Mouse (Mus musculus) heart, postnatal 25 days (tissue): ENCODE data around the gene Cbr2. TPM values are rescaled to one million over a fixed set of nuclear protein-coding genes. Genes with fewer than 3 reads are reported as not detected.
"Not testable (repeated sequence)": the region's sequence is repeated elsewhere in the genome, so short reads cannot be mapped to it uniquely, and the experiment has no call there.

Experiments
- DNase-seq: peaks from one replicate; pipeline ENCODE4 v3.0.0; 2022; ENCODE audit warnings: low spot score
- intact Hi-C: fragments of 180-260 bp; cut with DNase I; formaldehyde crosslinking; loops from one replicate; pipeline ENCODE4 v1.15.1; 2025
- total RNA-seq, 2 experiments: library from RNA; stranded (reverse); gene quantifications; 2 replicates each; pipeline ENCODE4 v1.2.3; 2021

Cbr2 gene
- total RNA-seq, 2 experiments from 2014 or later, result 16.7 to 22.1 TPM

DNA sequence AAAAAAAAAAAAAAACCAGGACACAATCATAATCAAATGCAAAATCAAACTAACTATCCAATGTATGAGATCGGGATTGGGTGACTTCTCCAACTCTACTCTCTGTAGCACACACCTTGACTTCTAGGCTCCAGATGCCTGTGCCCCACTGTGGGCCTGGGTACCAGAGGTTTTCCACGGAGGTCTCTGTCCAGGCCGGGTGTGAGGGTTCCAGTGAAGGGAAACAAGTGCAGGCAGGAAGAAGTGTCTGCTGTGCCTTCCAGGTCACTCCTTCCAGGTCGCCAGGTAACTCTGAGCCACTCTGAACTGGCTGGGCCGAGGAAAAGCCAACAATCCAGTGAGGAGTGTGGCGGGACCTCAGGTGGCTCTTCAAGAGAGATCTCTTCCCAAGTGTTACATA lies 4.5 kb upstream of the Cbr2 start:
- intact Hi-C loops, result no loop called here
- no peak for DNase-seq

DNA sequence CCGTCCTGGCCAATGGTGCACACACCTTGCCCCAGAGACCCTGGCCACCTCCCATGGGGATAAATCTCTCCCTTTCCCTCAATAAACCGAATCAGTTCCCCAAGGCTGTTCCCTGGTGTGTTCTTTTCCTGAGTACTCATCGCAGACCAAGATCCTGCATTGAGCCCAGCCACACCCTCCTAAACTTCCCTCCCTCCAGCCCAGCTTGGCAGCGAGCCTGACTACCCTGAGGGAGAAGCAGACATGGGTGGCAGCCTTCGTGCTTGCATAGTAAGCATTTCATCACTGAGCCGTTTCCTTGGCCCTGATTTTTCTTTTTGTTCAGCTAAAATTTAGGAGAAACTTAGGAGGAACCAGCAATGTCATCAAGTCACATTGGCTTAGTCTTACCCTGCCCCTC lies 1.6 kb upstream of the Cbr2 start:
- DNase-seq, result peak; percentile 46
- intact Hi-C loops, result no loop called here

DNA sequence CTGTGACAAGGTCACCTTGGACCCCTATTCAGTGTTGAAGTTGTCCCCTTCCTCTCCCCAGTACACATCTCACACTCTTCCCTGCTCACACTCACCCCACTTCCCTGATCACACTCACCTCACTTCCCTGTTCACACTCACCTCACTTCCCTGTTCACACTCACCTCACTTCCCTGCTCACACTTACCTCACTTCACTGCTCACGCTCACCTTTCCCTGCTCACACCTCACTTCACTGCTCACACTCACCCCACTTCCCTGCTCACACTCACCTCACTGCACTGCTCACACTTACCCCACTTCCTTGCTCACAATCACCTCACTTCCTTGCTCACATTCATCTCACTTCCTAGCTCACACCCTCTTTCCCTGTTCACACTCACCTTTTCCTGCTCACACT lies 519 bp downstream of the Cbr2 start:
- DNase-seq, result no peak
- intact Hi-C loops, result no loop called here

- no peak for DNase-seq
- intact Hi-C loops, result no loop called here
Observed at GRCm38 (mm10) chr11:120730331-120730870, 1.5 kb downstream of the Cbr2 start.

GRCm38 (mm10) chr11:120729432-120730050 lies 2.4 kb downstream of the Cbr2 start:
- intact Hi-C loops, result not testable (repeated sequence)
- peak; percentile 2 for DNase-seq

- DNase-seq, result no peak
- intact Hi-C loops, result no loop called here
Observed at GRCm38 (mm10) chr11:120728530-120729240, 3.2 kb downstream of the Cbr2 start.

DNA sequence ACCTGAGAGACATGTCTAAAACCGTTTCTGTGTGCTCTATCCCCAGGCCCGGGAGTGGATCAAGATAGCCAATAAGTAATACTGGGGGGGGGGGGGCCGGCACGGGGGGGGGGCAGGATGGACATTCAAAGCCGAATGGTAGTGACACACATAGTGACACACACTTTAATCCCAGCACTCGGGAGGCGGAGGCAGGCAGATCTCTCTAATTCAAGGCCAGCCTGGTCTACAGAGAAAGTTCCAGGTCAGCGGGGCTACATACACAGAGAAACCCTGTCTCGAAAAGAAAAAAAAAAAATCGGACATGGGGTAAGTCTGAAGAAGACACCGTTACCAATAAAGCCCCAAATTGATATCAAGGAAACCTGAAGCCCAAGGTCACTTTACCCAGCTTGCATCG lies 4.3 kb downstream of the Cbr2 start:
- intact Hi-C loops, result no loop called here
- no peak for DNase-seq

DNA sequence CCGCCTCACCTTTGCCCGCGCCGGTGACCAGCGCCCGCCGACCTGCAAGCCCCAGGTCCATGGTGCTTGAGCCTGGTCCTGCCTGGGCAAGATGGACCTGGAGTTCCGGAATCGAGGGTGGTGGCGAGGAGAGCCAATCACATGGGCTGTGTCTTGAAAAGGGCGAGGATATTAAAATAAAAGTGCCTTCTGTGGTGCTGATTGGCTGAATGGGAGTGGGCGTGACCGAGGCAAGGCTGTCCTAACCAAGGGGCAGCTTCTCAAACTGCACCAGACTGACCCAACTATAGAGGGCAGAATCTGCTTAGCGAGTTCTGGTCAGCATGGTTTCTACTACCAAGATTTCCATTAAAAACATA lies 4.8 kb downstream of the Cbr2 start, which contains the start of gene Dcxr:
TSS of gene Dcxr (minus strand) at position 113 of the 359 bp plus-strand sequence.
- intact Hi-C loops, result no loop called here
- peak; percentile 86 for DNase-seq

DNA sequence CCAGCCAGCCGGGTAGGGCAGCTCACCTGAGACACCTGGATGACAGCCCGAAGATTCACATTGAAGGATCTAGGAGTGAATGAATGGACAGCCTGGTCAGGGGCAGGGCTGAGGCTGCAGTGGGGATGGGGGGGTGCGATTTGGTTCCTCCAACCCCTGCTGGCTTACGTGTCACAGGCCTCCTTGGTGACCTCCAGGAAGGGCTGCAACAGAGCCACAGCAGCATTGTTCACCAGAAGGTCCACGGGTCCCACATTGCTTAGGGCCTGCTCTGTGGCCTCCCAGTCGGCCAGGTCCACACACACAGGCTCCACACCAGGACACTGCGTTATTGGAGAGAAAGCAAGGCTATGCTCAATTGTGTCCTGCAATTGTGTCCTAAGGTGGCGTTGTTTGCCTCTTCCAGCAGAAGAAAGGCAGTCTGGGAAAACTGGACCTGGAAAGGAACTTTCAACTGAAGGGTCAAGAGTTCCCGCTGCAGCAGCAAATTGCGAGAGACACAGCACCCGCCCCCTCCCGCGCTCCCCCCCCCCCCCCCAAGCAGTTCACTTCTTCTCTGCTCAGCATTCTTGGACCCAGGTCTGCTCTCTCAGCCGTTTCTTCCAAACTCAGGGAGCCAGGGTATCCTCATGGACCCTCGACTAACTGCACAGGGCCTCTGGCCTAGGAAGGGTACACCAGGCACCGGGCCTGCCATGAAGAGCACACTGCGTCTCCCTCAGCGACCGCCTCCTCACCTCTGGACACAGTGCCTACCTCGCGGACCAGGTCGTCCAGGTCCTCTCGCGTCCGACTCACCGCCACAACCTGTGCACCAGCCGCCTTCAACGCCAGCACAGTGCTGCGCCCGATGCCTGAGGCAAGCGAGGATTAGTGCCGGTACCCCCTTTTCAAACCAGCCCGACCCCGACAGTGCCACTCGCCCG lies 5.4 kb downstream of the Cbr2 start:
- no peak for DNase-seq
- intact Hi-C loops, result no loop called here

- DNase-seq, result no peak
- intact Hi-C loops, result loop anchor here (5.0 kb wide), 1 partner anchor 319 kb away; no protein-coding TSS in a partner anchor
Observed at GRCm38 (mm10) chr11:120723509-120723908, 8.4 kb downstream of the Cbr2 start.

GRCm38 (mm10) chr11:120722761-120723382 lies 9.0 kb downstream of the Cbr2 start:
- no peak for DNase-seq
- intact Hi-C loops, result loop anchor here (5.0 kb wide), 1 partner anchor 319 kb away; no protein-coding TSS in a partner anchor

DNA sequence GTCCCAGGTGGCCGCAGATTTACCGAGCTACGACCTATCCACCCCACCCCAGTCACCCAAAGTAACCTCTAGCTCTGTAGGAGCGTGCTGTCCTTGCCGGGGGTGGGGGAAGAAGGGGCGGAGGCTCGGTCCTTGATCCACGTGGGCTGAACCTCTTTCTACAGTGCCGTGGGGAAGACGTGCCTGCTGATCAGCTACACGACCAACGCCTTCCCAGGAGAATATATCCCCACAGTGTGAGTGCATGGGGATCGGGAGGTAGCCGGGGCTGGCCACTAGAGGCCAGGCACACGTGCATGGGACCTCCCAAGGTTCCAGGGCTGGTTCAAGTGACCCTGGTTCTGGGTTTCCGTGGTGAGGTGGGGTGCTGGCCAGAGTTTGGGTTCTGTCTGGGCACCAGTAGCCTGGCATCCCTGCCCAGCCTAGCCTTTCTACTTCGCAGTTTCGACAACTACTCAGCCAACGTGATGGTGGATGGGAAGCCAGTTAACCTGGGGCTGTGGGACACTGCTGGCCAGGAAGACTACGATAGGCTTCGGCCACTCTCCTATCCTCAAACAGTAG lies 9.8 kb downstream of the Cbr2 start:
- intact Hi-C loops, result loop anchor here (5.0 kb wide), 1 partner anchor 320 kb away; no protein-coding TSS in a partner anchor
- no peak for DNase-seq

GRCm38 (mm10) chr11:120721124-120722066 lies 10.5 kb downstream of the Cbr2 start, which contains the start of gene Rac3:
Gene Rac3 (plus strand): TSS chr11:120721470.
- intact Hi-C loops, result loop anchor here (5.0 kb wide), 1 partner anchor 321 kb away; no protein-coding TSS in a partner anchor
- DNase-seq, result no peak

- intact Hi-C loops, result loop anchor here (1.0 to 5.0 kb wide), 3 partner anchors 56 to 322 kb away; no protein-coding TSS in a partner anchor
- peak; percentile 68 for DNase-seq
Observed at GRCm38 (mm10) chr11:120720450-120720849, 11.5 kb downstream of the Cbr2 start.

GRCm38 (mm10) chr11:120719841-120720376 lies 12.0 kb downstream of the Cbr2 start:
- intact Hi-C loops, result loop anchor here (1.0 to 10.0 kb wide), 5 partner anchors 56 to 322 kb away; no protein-coding TSS in a partner anchor
- no peak for DNase-seq

GRCm38 (mm10) chr11:120719242-120719641 lies 12.7 kb downstream of the Cbr2 start:
- DNase-seq, result no peak
- intact Hi-C loops, result loop anchor here (5.0 to 10.0 kb wide), 2 partner anchors 204 to 232 kb away; no protein-coding TSS in a partner anchor

DNA sequence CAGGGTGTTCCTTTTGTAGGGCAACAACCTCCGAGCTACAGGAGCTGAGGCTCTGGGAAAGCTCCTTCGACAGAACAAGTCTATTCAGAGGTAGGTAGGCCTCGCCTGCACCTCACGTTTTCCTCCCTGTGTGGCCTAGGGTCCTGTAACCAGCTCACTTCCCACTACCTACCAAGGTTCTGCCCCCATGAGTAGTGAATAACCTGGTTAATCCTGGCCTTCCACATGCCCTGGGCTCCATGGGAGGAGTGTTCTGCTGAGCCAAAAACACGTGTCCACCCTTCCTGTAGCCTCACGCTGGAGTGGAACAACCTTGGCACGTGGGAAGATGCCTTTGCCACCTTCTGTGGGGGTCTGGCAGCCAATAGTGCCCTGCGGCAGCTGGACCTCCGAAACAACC lies 16.8 kb downstream of the Cbr2 start:
- intact Hi-C loops, result loop anchor here (5.0 to 10.0 kb wide), 2 partner anchors 200 to 228 kb away; no protein-coding TSS in a partner anchor
- no peak for DNase-seq
